Mouse (Mus musculus) lung, postnatal 25 days (tissue): ENCODE measurements around the gene Nfkbie.

ENCODE experiments used
- DNase-seq: peaks from one replicate; pipeline ENCODE4 v3.0.0; 2022; ENCODE audit warnings: low spot score

Nfkbie gene

GRCm38 (mm10) chr17:45559732-45560525 is 4.4 kb downstream of the Nfkbie start:
- no peak for DNase-seq

GRCm38 (mm10) chr17:45563216-45563615 is 7.7 kb downstream of the Nfkbie start:
- no peak for DNase-seq

GRCm38 (mm10) chr17:45563655-45564530 is 8.4 kb downstream of the Nfkbie start, which contains the start of gene Slc35b2:
Slc35b2 (plus strand) TSS chr17:45563874.
- peak; percentile 94 for DNase-seq

GRCm38 (mm10) chr17:45564531-45565084 is 9.1 kb downstream of the Nfkbie start:
- no peak for DNase-seq

- DNase-seq, result no peak
Observed at GRCm38 (mm10) chr17:45565103-45565502, 9.6 kb downstream of the Nfkbie start.

- no peak for DNase-seq
Observed at GRCm38 (mm10) chr17:45566031-45566359, 10.5 kb downstream of the Nfkbie start.

- no peak for DNase-seq
Observed at GRCm38 (mm10) chr17:45566360-45567161, 11.1 kb downstream of the Nfkbie start.

- DNase-seq, result no peak
Observed at GRCm38 (mm10) chr17:45567162-45567601, 11.7 kb downstream of the Nfkbie start.

GRCm38 (mm10) chr17:45568990-45569389 is 13.5 kb downstream of the Nfkbie start:
- DNase-seq, result no peak

- DNase-seq, result no peak
Observed at GRCm38 (mm10) chr17:45569999-45570398, 14.5 kb downstream of the Nfkbie start.

- peak; percentile 87 for DNase-seq
Observed at GRCm38 (mm10) chr17:45572103-45573086, 16.9 kb downstream of the Nfkbie start.

- DNase-seq, result peak; percentile 98
Observed at GRCm38 (mm10) chr17:45573087-45573779, 17.7 kb downstream of the Nfkbie start, which contains the start of gene Hsp90ab1. Hsp90ab1 (minus strand) TSS chr17:45573271.

GRCm38 (mm10) chr17:45573780-45574123 is 18.2 kb downstream of the Nfkbie start:
- peak; percentile 98 for DNase-seq

GRCm38 (mm10) chr17:45574129-45574761 is 18.7 kb downstream of the Nfkbie start:
- peak; percentile 69 for DNase-seq

- no peak for DNase-seq
Observed at GRCm38 (mm10) chr17:45575123-45575897, 19.8 kb downstream of the Nfkbie start.

- no peak for DNase-seq
Observed at GRCm38 (mm10) chr17:45578242-45578641, 22.7 kb downstream of the Nfkbie start.

GRCm38 (mm10) chr17:45578843-45579242 is 23.3 kb downstream of the Nfkbie start:
- DNase-seq, result no peak

GRCm38 (mm10) chr17:45579554-45579953 is 24.1 kb downstream of the Nfkbie start:
- no peak for DNase-seq
